Mouse (Mus musculus) megakaryocyte-erythroid progenitor cell, adult 5-6 weeks (primary cell): ENCODE data around the gene Fopnl. TPM values are rescaled to one million over a fixed set of nuclear protein-coding genes. Genes with fewer than 3 reads are reported as not detected.

Experiments
- ATAC-seq: replicated peaks from 2 replicates; pipeline ENCODE4 v1.8.0; 2016; ENCODE audit warnings: mild to moderate bottlenecking, inconsistent platforms; ENCODE audit not compliant: severe bottlenecking, poor library complexity, low FRiP score, low TSS enrichment
- total RNA-seq, 2 experiments: library from RNA; stranded (forward) in 1 of 2; stranded (reverse) in 1 of 2; fragments of 200-1000, 215-1000 nt in 1 of 2; fragments of >200 nt in 1 of 2; fragmentation: Nextera tagmentation in 1 of 2; gene quantifications; 2 replicates each; pipeline ENCODE4 v1.2.3; 2014 to 2017

The Fopnl gene
- total RNA-seq, 2 experiments from 2014 or later: 40.3 to 92.5 TPM

DNA sequence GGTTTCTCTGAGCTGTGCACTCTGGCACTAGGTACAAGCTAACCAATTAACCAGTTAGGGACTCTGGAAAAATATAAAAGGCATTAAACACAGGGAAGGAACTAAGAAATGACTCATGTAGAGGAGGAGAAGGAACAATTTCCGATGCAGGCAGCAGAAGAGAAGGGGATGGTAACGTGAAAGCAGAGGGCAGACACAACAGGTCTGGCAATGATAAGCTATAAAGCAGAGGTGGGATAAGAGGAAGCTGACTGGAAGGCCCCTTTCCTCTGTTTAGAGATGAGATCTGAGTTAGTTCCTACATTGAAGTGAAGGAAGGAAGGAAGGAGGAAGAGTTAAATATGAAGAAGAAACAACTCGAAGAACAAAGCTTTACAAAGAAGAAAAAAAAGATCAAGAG lies 7.4 kb downstream of the Fopnl start:
- ATAC-seq: no peak; the same call in 1 of the 2 replicates

GRCm38 (mm10) chr16:14308245-14309073 lies 8.7 kb downstream of the Fopnl start:
- peak; percentile 90 for ATAC-seq

DNA sequence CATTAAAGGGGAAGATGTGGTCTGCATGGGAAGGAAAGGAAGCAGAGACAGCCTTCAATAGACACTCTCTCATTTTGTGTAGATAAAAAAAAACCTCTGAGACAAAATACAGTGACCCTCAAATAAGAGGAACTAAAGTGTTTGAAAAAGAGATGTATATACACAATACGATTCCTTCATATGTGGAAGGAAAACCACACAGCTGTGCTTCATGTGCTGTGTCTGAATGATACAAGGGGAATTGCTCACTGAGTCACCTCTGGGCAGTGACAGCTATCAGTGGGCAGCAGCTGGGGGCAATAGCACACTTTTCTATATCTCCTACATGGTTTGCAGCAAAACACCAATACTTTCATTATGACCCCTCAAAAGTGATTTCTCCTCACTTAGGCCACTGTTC lies 9.8 kb downstream of the Fopnl start:
- ATAC-seq: peak; percentile 62

- ATAC-seq: no peak
Observed at GRCm38 (mm10) chr16:14306451-14306850, 10.8 kb downstream of the Fopnl start.

DNA sequence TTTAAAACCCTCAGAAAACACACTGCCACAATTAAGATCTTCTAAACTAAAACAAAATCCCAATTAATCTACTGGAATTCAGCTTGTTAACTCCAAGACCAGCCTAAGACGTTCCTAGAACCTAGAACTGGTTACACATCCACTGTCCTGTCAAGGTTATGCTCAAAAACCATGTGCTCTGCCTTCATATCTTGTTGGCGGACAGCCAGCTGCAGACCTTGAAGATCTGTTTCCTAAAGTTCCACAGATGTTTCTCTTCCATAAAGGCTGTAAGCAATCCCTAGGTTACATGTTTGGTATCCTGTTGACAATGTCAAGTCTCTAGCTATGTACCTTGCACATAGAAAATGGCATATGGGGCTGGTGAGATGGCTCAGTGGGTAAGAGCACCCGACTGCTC lies 12.4 kb downstream of the Fopnl start:
- ATAC-seq: no peak

GRCm38 (mm10) chr16:14303676-14304075 lies 13.5 kb downstream of the Fopnl start:
- no peak for ATAC-seq

GRCm38 (mm10) chr16:14303148-14303547 lies 14.1 kb downstream of the Fopnl start:
- no peak for ATAC-seq

- no peak for ATAC-seq
Observed at GRCm38 (mm10) chr16:14298461-14298860, 18.7 kb downstream of the Fopnl start.

- no peak for ATAC-seq
Observed at GRCm38 (mm10) chr16:14297746-14298145, 19.5 kb downstream of the Fopnl start.

GRCm38 (mm10) chr16:14297137-14297536 lies 20.1 kb downstream of the Fopnl start:
- ATAC-seq: no peak

DNA sequence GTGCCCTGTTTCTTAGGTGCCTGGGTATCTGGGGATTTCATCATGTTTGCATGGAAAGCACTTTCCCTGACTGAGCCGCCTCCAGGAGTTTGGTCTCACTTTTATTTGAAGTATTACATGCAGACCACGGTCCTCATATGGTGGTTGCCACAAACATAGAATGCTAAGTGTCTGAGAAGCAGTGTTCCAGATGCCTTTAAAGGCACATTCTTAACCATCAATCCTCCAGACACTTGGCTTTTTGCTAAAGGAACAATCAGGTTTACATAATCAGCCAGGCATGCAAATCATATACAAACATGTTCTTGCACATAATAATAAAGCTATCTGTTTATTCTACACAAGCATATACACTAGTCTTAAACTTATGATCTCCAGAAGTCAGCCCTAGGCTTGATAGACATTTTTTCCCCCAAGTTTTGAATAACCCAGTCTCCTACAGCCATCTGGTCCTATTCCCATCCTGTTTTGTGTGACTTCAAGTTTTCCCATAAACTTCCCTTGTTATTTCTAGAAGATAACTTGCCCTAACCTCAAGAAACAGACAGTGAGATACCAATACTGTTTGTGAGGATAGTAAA lies 20.6 kb downstream of the Fopnl start:
- no peak for ATAC-seq

DNA sequence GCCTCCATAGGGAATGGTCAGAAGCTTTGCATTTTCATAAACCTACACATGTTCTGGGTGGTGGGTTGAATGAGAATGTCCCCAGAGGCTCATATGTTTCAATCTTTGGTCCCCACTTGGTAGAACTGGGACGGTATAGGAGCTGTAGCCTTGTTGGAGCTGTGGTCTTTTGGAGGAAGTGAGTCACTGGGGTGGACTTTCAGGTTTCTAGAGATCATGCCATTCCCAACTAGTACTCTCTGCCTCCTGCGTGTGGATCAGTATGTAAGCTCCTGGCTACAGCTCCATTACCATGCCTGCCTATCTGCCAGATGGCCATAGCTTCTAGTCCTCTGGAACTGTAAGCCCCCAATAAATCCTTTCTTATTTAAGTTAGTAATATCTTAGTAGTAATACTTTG lies 21.9 kb downstream of the Fopnl start:
- ATAC-seq: no peak

DNA sequence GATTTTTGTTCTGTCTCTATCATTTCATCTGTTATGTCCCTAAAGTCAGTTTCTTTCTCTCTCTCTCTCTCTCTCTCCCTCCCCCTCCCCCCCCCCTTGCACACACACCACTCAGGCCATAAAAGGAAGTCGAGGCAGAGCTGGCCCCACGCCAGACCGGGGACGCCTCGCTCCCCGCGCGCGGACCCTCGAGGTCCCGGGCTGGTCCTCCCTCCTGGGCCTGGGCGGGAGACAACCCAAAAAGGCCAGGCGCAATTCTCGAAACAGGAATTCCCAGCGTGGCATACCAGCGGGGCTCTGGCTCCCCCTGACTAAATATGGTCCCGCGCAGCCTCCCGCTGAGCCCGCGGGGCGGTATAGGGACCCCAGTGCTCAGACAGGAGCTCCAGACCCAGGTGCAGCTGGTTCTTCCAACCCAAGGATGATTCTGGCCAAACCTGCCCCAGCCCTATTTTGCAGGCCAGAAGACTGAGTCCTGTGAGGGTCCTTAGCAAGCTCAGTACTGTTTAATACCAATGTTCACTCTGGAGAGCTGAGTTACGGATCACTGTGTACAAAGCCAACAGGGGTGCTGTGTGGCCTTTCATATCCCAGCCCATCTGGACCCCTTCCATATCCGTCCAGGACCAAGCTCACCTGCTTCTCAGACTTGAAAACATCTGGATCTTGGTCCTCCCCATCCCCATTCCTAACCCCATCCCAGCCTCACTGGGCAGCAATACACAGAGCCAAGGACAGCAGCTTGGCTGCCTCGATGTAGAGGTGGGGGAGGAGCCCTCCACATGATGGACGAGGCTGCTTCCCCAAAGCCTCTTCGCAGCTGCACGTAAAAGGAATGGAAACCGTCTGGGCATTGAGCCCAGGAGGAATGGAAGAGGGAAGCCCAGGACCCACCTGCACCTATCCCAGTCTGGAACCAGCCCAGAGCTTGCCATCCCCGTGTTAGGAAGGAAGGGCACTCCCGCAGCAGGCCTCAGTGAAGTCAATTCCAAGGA lies 24.7 kb downstream of the Fopnl start:
- ATAC-seq: no peak

DNA sequence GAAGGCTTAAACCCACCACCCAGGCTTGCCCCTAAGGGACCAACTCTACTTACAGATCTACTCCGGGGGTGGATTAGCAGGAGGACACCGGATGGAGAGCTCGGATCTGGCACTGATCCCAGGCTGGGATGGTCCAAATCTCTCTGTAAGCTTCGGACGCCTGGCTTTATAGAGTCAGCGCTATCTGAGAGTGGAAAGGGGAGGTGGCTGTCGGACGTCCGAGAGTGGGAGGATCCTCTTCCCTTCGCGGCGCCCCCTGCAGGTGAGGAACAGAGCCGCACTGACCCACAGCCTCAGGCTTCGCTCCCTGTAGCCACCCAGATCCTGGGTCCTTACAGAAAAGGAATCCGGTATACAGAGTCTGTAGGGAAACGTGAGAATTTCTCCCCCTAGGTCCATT lies 26.0 kb downstream of the Fopnl start, which contains the start of gene Myh11:
TSS of gene Myh11 (minus strand) at position 150 of the 400 bp plus-strand sequence.
- peak; percentile 86 for ATAC-seq

DNA sequence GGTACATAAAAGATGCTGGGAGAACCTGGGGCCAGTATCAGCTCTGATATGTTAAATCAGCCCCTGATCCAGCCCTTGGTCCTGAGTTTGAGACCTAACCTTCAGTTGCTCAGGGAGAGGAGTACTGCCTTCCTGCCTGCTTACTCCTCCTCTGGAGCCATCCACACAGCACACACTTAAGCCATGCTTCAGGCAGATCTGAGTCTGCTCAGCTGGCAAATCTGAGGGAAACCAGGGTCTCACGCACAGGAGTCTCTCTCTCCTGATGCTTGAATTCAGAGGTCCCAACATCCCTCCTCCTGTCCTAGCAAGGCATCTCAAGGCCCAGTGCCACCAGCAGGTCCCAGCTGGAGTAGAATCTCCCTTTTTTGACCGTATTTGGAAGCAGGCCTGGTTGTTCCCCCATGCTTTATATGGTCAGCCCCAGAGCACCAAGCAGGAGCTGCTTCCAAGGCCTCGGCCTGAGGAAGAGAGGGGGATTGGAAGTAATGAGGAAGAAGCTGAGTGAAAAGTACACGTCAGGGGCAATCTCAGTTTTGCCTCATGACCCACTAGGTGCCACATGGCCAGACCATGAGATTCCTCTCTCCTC lies 44.7 kb downstream of the Fopnl start:
- ATAC-seq: no peak

- no peak for ATAC-seq
Observed at GRCm38 (mm10) chr16:14265203-14265920, 51.8 kb downstream of the Fopnl start.

DNA sequence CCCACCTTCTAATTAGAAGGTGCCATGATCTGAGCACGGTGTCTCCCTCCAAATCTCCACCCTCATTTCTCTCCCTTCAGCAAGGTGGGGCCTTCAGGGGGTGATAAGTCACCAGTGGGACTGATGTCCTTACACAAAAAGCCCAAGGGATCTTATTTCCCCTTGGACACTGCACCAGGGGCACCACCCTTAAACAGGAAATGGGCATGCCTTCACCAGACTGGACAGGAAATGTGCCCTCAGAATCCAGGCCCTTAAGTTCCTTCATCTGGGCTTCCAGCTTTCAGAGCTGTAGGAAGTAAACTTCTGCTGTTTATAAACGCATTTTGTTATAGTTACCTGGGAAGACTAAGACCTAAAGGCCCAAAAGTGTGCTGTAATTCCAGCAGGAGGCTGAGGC lies 52.7 kb downstream of the Fopnl start:
- ATAC-seq: no peak

DNA sequence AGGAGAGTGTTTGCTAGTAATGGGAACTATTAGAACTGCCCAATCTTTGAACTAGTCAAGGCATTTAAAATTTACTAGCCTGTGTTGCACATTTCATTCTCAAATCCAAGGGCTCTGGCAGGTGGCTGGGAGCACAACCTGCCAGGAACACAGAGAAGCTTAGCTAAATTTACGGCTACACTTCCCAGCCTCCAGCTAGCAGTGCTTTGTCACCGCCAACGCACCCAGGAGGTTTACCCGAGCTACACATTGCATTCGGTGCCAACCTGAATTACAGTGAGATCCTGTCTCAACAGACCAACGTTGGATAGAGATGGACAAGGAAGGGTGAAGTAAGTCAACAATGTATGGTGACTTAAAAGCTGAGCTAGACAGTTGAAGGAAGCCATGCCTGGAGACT lies 54.0 kb downstream of the Fopnl start:
- ATAC-seq: no peak

DNA sequence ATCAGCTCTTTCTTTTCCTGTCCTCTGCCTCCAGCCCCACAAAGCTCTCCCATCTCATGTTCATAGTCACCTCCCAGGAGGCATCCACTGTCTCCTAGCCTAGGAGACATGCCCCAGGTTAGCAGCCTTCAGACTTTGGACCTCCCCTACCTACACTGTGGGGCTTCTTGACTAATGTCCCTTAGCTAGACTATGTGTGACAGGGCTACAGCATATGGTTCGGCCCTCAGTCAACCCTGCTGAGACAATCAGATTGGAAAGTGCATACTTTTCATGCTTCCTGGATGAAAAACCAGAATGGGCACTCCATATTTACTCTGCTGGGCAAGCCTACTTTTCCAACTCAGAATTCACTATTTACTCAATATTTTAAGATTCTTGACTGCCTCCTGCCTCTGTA lies 54.8 kb downstream of the Fopnl start:
- no peak for ATAC-seq
